Mouse (Mus musculus): Measurements from ENCODE around the gene Znhit2. TPM values are rescaled to one million over a fixed set of nuclear protein-coding genes. Genes with fewer than 3 reads are reported as not detected.

Znhit2 gene
- polyA plus RNA-seq, 2 experiments, result 15.8 to 20.4 TPM

- Histone ChIP-seq H3K27ac (peak overlapping the region; percentile 56), H3K36me3 (replicated peaks; ENCODE audit: control insufficient read depth, insufficient read depth, low read depth) (0 out of 2 replicates have a peak, but pooled peaks cover 3% of the 10 kb centered on the region), H3K9ac (replicated peaks) (peak overlapping the region; percentile 58), H3K4me2 (ENCODE audit: low read depth) (peak overlapping the region; percentile 88), H3K4me3 (ENCODE audit: insufficient read depth in 1 of 2, low read depth in 2 of 2, low read length in 2 of 2) (peak overlapping the region; percentile 51 to 60), H3K4me1 (replicated peaks; ENCODE audit: control insufficient read depth in 2 of 2, insufficient read depth in 2 of 2, low read length in 1 of 2) (peaks cover 11 to 13% of the 10 kb centered on the region in 2 experiments), H3K9me3 (ENCODE audit: control insufficient read depth, low read length) (no peaks in the 10 kb centered on the region), H3K27me3 (ENCODE audit: control insufficient read depth, insufficient read depth, low read length) (no peaks in the 10 kb centered on the region)
- WGBS (ENCODE audit: insufficient replicate concordance), result under 1% methylated on average over 30 of the region's 30 CpGs
- TF ChIP-seq CTCF (IDR thresholded peaks at IDR 0.05; ENCODE audit: low read depth), result peak; percentile 97
- TF ChIP-seq EP300 (IDR thresholded peaks at IDR 0.05; ENCODE audit: low read depth), result no peak
- DNase-seq (ENCODE audit: low read depth in 3 of 3, low spot score in 3 of 3), result peak; percentile 72 to 77 (median 74)
- ATAC-seq (ENCODE audit: insufficient read depth), result peak; percentile 69
Measured at GRCm38 (mm10) chr19:6067011-6067723, 6.2 kb downstream of the Znhit2 start.

DNA sequence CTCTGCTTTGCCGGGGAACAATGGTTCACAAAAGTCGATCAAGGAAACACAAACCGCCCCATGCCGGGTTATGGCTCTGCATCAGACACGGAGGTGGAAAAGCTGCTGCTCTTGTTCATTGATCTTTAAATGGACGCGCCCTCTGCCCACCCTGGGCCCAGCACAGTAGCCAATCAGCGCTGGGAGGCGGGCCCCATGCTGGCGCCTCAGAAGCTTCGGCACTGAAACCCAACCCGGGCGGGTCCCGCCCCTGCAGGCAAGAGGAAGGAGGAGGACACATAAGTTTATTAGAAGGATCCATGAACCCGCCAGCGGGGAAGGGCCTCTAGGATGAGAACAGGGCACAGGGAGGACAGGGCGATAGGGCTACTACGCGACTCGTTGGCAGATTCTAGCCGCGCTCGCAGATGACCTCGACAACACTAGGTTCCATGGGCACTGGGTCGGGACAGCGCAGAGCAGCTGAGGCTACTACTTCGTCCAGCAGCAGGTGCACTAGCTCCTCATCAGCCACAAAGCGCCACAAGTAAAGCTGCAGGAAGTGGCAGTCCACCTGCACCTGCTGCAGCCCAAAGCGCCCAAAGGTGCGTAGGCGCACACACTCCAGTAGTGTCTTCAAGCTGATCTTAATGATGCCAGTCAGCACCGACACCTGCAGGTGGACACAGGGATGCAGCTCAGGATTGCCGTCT is 6.9 kb downstream of the Znhit2 start, which contains the start of gene Tm7sf2:
TSS of gene Tm7sf2 (minus strand) at position 650 of the 692 bp plus-strand sequence.
- Histone ChIP-seq H3K4me2 (ENCODE audit: low read depth) (peak within 1 kb of the TSS; percentile 88), H3K9me3 (ENCODE audit: control insufficient read depth, low read length) (no peaks in the 10 kb centered on the region), H3K27ac (peak within 1 kb of the TSS; percentile 56), H3K4me1 (replicated peaks; ENCODE audit: control insufficient read depth in 2 of 2, insufficient read depth in 2 of 2, low read length in 1 of 2) (peaks cover 5 to 7% of the 10 kb centered on the region in 2 experiments), H3K9ac (replicated peaks) (peak within 1 kb of the TSS; percentile 58), H3K36me3 (replicated peaks; ENCODE audit: control insufficient read depth, insufficient read depth, low read depth) (0 out of 2 replicates have a peak, but pooled peaks cover 3% of the 10 kb centered on the region), H3K27me3 (ENCODE audit: control insufficient read depth, insufficient read depth, low read length) (no peaks in the 10 kb centered on the region), H3K4me3 (ENCODE audit: insufficient read depth in 1 of 2, low read depth in 2 of 2, low read length in 2 of 2) (peak within 1 kb of the TSS; percentile 51 to 60)
- WGBS (ENCODE audit: insufficient replicate concordance), result 17% methylated on average over 33 of the region's 33 CpGs
- TF ChIP-seq EP300 (IDR thresholded peaks at IDR 0.05; ENCODE audit: low read depth), result no peak
- 0 out of 2 replicates have a peak, but pooled peaks have one; percentile 11 for TF ChIP-seq CTCF (IDR thresholded peaks at IDR 0.05; ENCODE audit: low read depth)
- DNase-seq (ENCODE audit: low read depth in 3 of 3, low spot score in 3 of 3) (peak; percentile 80 to 84 (median 80)), ATAC-seq (ENCODE audit: insufficient read depth) (peak; percentile 86)

GRCm38 (mm10) chr19:6068951-6069350 is 8.0 kb downstream of the Znhit2 start:
- no peak overlapping the region for H3K27ac ChIP-seq
- H3K4me2 ChIP-seq (ENCODE audit: low read depth), result no peak overlapping the region

DNA sequence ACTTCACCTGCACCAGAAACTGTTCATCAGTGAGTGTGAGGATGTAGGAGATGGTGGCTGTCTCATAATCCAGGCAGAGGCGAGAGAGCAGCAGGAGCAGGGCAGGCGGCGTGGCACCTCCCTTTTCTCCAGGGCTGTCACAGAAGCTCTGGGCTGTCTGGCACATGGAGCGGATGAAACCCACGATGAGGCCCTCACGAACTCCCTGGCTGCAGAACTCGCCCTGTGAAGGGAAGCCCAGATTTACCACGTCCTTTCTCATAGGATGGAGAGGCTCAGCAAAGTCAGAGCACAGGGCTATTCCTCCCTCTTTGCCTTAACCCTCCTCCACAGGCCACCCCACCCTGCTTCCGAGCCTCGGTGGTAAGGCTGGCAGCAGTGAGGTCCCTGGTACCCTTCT is 8.9 kb downstream of the Znhit2 start:
- H3K4me1 ChIP-seq (replicated peaks; ENCODE audit: control insufficient read depth in 2 of 2, insufficient read depth in 2 of 2, low read length in 1 of 2), result peaks cover 5 to 7% of the 10 kb centered on the region in 2 experiments
- H3K36me3 ChIP-seq (replicated peaks; ENCODE audit: control insufficient read depth, insufficient read depth, low read depth), result 0 out of 2 replicates have a peak, but pooled peaks cover 3% of the 10 kb centered on the region
- TF ChIP-seq EP300 (IDR thresholded peaks at IDR 0.05; ENCODE audit: low read depth), result no peak
- no peak for TF ChIP-seq CTCF (IDR thresholded peaks at IDR 0.05; ENCODE audit: low read depth)
- no peak for DNase-seq (ENCODE audit: low read depth in 3 of 3, low spot score in 3 of 3)
- 80% methylated on average over 10 of the region's 10 CpGs for WGBS (ENCODE audit: insufficient replicate concordance)
- no peak overlapping the region for H3K4me2 ChIP-seq (ENCODE audit: low read depth)
- ATAC-seq (ENCODE audit: insufficient read depth), result no peak
- H3K9ac ChIP-seq (replicated peaks), result no peak overlapping the region
- H3K9me3 ChIP-seq (ENCODE audit: control insufficient read depth, low read length), result no peaks in the 10 kb centered on the region
- no peak overlapping the region for H3K27ac ChIP-seq
- H3K4me3 ChIP-seq (ENCODE audit: insufficient read depth in 1 of 2, low read depth in 2 of 2, low read length in 2 of 2), result no peak overlapping the region
- no peaks in the 10 kb centered on the region for H3K27me3 ChIP-seq (ENCODE audit: control insufficient read depth, insufficient read depth, low read length)

More at GRCm38 (mm10) chr19:6068951-6069350, 8.0 kb downstream of the Znhit2 start:
- no peak overlapping the region for H3K9ac ChIP-seq (replicated peaks)
- H3K27me3 ChIP-seq (ENCODE audit: control insufficient read depth, insufficient read depth, low read length), result no peaks in the 10 kb centered on the region
- no peaks in the 10 kb centered on the region for H3K9me3 ChIP-seq (ENCODE audit: control insufficient read depth, low read length)
- TF ChIP-seq CTCF (IDR thresholded peaks at IDR 0.05; ENCODE audit: low read depth) (no peak; the same call in 1 of the 2 replicates), EP300 (IDR thresholded peaks at IDR 0.05; ENCODE audit: low read depth) (no peak)
- ATAC-seq (ENCODE audit: insufficient read depth) (no peak), DNase-seq (ENCODE audit: low read depth in 3 of 3, low spot score in 3 of 3) (no peak)
- H3K4me1 ChIP-seq (replicated peaks; ENCODE audit: control insufficient read depth in 2 of 2, insufficient read depth in 2 of 2, low read length in 1 of 2), result peaks cover 5 to 7% of the 10 kb centered on the region in 2 experiments
- H3K36me3 ChIP-seq (replicated peaks; ENCODE audit: control insufficient read depth, insufficient read depth, low read depth), result 0 out of 2 replicates have a peak, but pooled peaks cover 3% of the 10 kb centered on the region
- H3K4me3 ChIP-seq (ENCODE audit: insufficient read depth in 1 of 2, low read depth in 2 of 2, low read length in 2 of 2), result no peak overlapping the region
- WGBS (ENCODE audit: insufficient replicate concordance), result 67% methylated on average over 4 of the region's 4 CpGs

All from liver, embryonic 14.5 days (tissue).